Mouse (Mus musculus): Measurements from ENCODE around the gene Ubl4b. TPM values are rescaled to one million over a fixed set of nuclear protein-coding genes. Genes with fewer than 3 reads are reported as not detected.

Gene Ubl4b
- polyA plus RNA-seq, 1 experiment from 2014 or later = not detected

DNA sequence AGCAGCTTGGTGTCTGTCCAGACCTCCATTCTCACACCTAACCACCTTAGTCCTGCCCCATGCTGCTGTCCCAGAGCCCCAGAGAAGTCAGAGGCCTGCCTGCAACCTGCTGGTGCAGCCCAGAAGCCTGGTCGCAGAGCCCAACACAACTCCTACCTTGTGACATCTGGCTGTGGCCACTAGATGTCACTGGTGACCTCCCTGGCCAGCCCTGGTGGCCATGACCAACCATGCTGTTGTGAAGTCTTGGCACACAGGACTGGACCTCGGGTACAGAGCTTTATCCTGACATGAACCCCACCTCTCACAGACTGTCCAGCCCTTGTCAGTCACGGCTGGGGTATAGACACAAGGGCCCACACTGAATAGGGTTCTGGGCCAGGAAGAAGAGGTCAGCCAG, 4.3 kb upstream of the Ubl4b start:
- Histone ChIP-seq H3K27me3 (replicated peaks; ENCODE audit: control insufficient read depth, insufficient read depth, low read length) (peaks cover 8% of the 10 kb centered on the region; the same call in 1 of the 2 replicates), H3K9me3 (ENCODE audit: control insufficient read depth, low read length) (no peaks in the 10 kb centered on the region), H3K36me3 (ENCODE audit: control insufficient read depth, insufficient read depth, low read length) (no peaks in the 10 kb centered on the region), H3K4me3 (ENCODE audit: low read depth, low read length) (no peak overlapping the region), H3K4me1 (replicated peaks; ENCODE audit: control insufficient read depth, insufficient read depth, low read length) (no peaks in the 10 kb centered on the region), H3K27ac (ENCODE audit: low read depth) (no peak overlapping the region), H3K4me2 (ENCODE audit: low read length) (no peak overlapping the region), H3K9ac (ENCODE audit: low read length) (no peak overlapping the region)
- peak; percentile 70 for DNase-seq (ENCODE audit: low spot score)
- 10% methylated on average over 3 of the region's 3 CpGs for WGBS
- peak; percentile 67 for ATAC-seq (replicated peaks; ENCODE audit: low FRiP score, low TSS enrichment, low read depth)

DNA sequence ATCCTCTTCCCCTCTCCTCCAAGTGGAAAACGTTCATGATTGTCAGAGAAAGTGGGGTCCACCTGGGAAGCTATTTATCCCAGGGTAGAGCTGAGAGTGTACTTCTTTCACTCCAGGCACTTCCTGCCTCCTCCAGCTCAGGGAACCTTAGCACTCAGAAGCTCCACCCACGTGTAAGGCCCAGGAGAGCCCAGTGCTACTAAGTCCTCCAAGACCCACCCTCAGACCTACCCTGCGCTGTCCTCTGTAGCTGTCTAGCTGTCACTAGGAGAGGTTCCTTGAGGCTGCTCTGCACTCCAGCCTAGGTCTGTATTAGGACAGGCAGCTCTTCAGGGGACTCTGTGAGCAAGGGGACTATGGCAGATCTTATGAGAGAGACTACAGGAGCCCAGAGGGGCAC, 3.9 kb upstream of the Ubl4b start:
- no peak for DNase-seq (ENCODE audit: low spot score)
- H3K9me3 ChIP-seq (ENCODE audit: control insufficient read depth, low read length) = no peaks in the 10 kb centered on the region
- H3K4me1 ChIP-seq (replicated peaks; ENCODE audit: control insufficient read depth, insufficient read depth, low read length) = no peaks in the 10 kb centered on the region
- 20% methylated on average over 3 of the region's 3 CpGs for WGBS
- H3K4me3 ChIP-seq (ENCODE audit: low read depth, low read length) = no peak overlapping the region
- no peak; the same call in 1 of the 2 replicates for ATAC-seq (replicated peaks; ENCODE audit: low FRiP score, low TSS enrichment, low read depth)
- H3K27ac ChIP-seq (ENCODE audit: low read depth) = no peak overlapping the region
- no peaks in the 10 kb centered on the region for H3K36me3 ChIP-seq (ENCODE audit: control insufficient read depth, insufficient read depth, low read length)
- peaks cover 8% of the 10 kb centered on the region; the same call in 1 of the 2 replicates for H3K27me3 ChIP-seq (replicated peaks; ENCODE audit: control insufficient read depth, insufficient read depth, low read length)
- H3K9ac ChIP-seq (ENCODE audit: low read length) = no peak overlapping the region
- no peak overlapping the region for H3K4me2 ChIP-seq (ENCODE audit: low read length)

DNA sequence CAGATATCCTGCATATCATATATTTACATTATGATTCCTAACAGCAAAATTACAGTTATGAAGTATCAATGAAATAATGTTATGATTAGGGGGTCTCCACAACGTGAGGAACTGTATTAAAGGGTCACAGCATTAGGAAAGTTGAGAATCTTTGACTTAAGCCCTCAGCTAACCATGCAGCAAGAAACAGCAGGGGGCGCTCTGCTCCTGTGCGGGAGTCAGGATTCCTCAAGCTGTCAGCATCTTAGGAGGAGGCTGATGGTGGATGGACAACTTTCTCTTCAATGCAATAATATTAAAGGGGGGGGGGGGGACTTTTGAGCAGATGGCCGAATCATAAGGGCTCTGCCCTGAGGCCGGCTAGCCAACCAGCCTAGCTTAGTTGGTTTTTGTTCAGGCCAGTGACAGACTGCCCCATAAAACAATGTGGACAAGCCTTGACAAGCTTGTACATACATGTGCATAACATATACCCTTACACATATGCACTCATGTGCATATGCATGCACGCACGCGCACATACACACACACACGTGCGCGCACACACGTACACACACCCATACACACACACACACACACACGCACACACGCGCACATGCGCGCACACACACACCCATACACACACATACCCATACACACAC, 4.3 kb downstream of the Ubl4b start:
- DNase-seq (ENCODE audit: low spot score) = peak; percentile 86
- no peak overlapping the region for H3K4me3 ChIP-seq (ENCODE audit: low read depth, low read length)
- no peaks in the 10 kb centered on the region for H3K4me1 ChIP-seq (replicated peaks; ENCODE audit: control insufficient read depth, insufficient read depth, low read length)
- ATAC-seq (replicated peaks; ENCODE audit: low FRiP score, low TSS enrichment, low read depth) = no peak
- WGBS = 69% methylated on average over 17 of the region's 17 CpGs
- H3K9me3 ChIP-seq (ENCODE audit: control insufficient read depth, low read length) = no peaks in the 10 kb centered on the region
- H3K36me3 ChIP-seq (ENCODE audit: control insufficient read depth, insufficient read depth, low read length) = no peaks in the 10 kb centered on the region
- H3K4me2 ChIP-seq (ENCODE audit: low read length) = no peak overlapping the region
- no peak overlapping the region for H3K9ac ChIP-seq (ENCODE audit: low read length)
- peaks cover 22% of the 10 kb centered on the region for H3K27me3 ChIP-seq (replicated peaks; ENCODE audit: control insufficient read depth, insufficient read depth, low read length)
- no peak overlapping the region for H3K27ac ChIP-seq (ENCODE audit: low read depth)

DNA sequence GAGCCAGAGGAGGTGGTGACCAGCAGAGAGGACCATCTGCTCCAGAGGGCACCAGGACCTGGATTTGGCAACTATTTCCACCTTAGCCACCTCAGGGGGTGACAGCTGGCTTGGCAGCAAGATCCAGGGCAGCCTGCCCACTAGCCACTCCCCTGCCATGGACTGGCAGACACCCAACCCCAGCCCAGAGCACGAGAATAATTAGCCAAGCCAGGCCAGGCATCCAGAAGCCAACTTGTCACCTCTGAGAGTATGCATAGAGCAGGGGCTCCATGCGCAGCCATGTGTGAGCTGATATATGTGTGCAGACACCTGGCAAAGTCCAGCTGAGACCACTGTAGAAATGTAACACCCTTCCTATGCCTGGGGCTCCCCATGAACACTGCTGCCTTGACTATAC, 7.9 kb downstream of the Ubl4b start:
- Histone ChIP-seq H3K9me3 (ENCODE audit: control insufficient read depth, low read length) (no peaks in the 10 kb centered on the region), H3K27ac (ENCODE audit: low read depth) (no peak overlapping the region), H3K9ac (ENCODE audit: low read length) (no peak overlapping the region), H3K4me1 (replicated peaks; ENCODE audit: control insufficient read depth, insufficient read depth, low read length) (0 out of 2 replicates have a peak, but pooled peaks cover 4% of the 10 kb centered on the region), H3K4me2 (ENCODE audit: low read length) (no peak overlapping the region), H3K27me3 (replicated peaks; ENCODE audit: control insufficient read depth, insufficient read depth, low read length) (peaks cover 18% of the 10 kb centered on the region), H3K36me3 (ENCODE audit: control insufficient read depth, insufficient read depth, low read length) (no peaks in the 10 kb centered on the region), H3K4me3 (ENCODE audit: low read depth, low read length) (no peak overlapping the region)
- ATAC-seq (replicated peaks; ENCODE audit: low FRiP score, low TSS enrichment, low read depth) (no peak), DNase-seq (ENCODE audit: low spot score) (no peak)
- WGBS = 53% methylated on average over 2 of the region's 2 CpGs

DNA sequence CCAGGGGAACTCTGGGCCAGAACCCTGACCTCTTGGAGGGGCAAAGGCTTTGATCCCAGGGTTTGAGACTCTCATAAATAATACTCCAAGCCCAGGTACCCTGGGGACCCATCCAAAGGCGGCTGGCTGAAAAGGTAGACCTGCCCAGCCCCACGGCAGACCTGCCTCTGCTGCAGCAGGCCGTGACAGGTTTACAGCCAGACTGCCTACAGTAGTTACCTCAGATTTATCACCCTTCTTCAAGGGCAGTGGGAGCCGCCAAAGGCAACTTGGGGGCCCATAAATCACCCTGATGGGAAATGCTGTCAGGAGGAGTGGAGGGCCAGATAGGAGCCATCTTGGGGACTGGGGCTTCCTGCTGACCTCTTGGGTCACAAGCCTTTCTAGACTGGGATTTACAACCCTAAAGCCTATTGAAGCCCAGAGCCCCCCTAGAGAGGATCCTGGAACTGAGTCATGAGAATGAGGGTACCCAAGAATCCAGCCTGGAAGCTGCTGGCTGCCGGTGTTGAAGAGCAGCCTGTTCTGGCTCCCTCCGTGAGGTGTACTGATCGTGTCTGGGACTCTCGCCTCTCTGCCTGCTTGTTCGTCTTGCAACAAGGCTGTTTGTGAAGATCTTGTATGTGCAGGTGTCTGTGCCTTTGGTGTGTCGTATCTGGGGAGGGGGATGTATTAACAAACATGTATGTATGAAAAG, 9.0 kb downstream of the Ubl4b start:
- Histone ChIP-seq H3K4me3 (ENCODE audit: low read depth, low read length) (no peak overlapping the region), H3K4me1 (replicated peaks; ENCODE audit: control insufficient read depth, insufficient read depth, low read length) (0 out of 2 replicates have a peak, but pooled peaks cover 4% of the 10 kb centered on the region), H3K36me3 (ENCODE audit: control insufficient read depth, insufficient read depth, low read length) (no peaks in the 10 kb centered on the region), H3K27me3 (replicated peaks; ENCODE audit: control insufficient read depth, insufficient read depth, low read length) (peaks cover 18% of the 10 kb centered on the region; the same call in 1 of the 2 replicates), H3K27ac (ENCODE audit: low read depth) (no peak overlapping the region), H3K4me2 (ENCODE audit: low read length) (no peak overlapping the region), H3K9ac (ENCODE audit: low read length) (no peak overlapping the region), H3K9me3 (ENCODE audit: control insufficient read depth, low read length) (no peaks in the 10 kb centered on the region)
- WGBS = 20% methylated on average over 10 of the region's 10 CpGs
- peak; percentile 91 for ATAC-seq (replicated peaks; ENCODE audit: low FRiP score, low TSS enrichment, low read depth)
- peak; percentile 77 for DNase-seq (ENCODE audit: low spot score)

DNA sequence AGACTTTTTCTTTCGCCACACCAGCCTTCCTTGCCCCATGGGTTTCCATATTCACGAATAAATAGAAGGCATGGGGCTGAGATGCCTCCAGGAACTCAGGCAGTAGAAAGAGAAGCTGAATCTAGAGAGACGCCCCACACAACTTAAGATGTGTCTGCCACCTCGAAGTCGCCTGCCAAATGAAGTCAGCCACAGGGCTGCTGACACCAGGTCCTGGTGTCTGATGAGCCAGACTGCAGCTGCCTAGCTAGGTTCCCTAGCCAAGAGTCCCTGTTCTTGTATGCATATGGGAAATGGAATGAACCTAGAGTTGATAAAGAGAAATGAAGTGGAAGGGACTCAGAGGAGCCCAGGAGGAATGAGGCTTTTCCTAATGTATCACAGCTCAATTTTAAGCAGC, 9.6 kb downstream of the Ubl4b start:
- Histone ChIP-seq H3K27me3 (replicated peaks; ENCODE audit: control insufficient read depth, insufficient read depth, low read length) (peaks cover 15% of the 10 kb centered on the region; the same call in 1 of the 2 replicates), H3K36me3 (ENCODE audit: control insufficient read depth, insufficient read depth, low read length) (no peaks in the 10 kb centered on the region), H3K4me1 (replicated peaks; ENCODE audit: control insufficient read depth, insufficient read depth, low read length) (0 out of 2 replicates have a peak, but pooled peaks cover 4% of the 10 kb centered on the region), H3K27ac (ENCODE audit: low read depth) (no peak overlapping the region), H3K9me3 (ENCODE audit: control insufficient read depth, low read length) (no peaks in the 10 kb centered on the region), H3K9ac (ENCODE audit: low read length) (no peak overlapping the region), H3K4me2 (ENCODE audit: low read length) (no peak overlapping the region), H3K4me3 (ENCODE audit: low read depth, low read length) (no peak overlapping the region)
- WGBS = 55% methylated on average over 5 of the region's 5 CpGs
- no peak for ATAC-seq (replicated peaks; ENCODE audit: low FRiP score, low TSS enrichment, low read depth)
- no peak for DNase-seq (ENCODE audit: low spot score)

DNA sequence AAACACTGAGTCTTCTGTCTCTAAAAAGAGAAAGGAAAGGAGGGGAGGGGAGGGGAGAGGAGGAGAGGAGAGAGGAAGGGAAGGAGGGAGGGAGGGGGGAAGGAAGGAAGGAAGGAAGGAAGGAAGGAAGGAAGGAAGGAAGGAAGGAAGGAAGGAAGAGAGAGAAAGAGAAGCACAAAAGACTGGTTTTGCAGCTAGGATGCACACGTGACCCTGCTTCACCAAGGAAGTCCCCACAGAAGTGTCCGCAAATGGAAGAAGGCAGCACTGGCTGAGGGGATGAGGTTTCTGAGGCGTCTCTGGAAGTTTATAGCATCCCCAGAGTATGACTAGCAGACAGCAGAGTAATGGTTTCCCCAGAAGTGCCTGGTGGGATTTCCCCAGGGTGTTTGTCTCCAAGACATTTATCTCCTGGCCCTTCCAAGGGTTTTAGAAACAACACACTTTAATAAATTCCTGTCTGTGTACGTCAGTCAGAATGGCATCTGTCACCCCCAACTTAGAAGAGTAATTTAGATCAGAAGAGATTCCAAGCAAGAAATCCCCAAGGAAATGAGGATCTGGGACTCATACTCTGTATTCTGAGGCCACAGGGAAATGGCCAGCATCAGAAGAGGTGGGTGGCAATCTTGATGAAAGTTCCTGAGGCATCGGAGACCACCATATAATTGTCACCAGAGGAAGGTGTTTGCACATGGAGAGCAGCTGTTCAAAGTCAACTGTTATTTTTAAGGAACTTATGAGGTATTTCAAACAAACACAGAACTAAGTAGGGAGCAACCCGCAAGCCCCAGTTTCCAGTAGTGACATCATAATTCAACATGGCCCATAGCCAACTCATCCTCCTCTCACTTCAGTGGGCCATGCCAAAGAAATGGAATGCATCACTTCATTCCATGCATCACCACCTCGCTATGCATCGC, 11.5 kb downstream of the Ubl4b start:
- DNase-seq (ENCODE audit: low spot score) = no peak
- Histone ChIP-seq H3K27ac (ENCODE audit: low read depth) (no peak overlapping the region), H3K9ac (ENCODE audit: low read length) (no peak overlapping the region), H3K4me3 (ENCODE audit: low read depth, low read length) (no peak overlapping the region), H3K4me1 (replicated peaks; ENCODE audit: control insufficient read depth, insufficient read depth, low read length) (0 out of 2 replicates have a peak, but pooled peaks cover 4% of the 10 kb centered on the region), H3K36me3 (ENCODE audit: control insufficient read depth, insufficient read depth, low read length) (no peaks in the 10 kb centered on the region), H3K4me2 (ENCODE audit: low read length) (no peak overlapping the region), H3K27me3 (replicated peaks; ENCODE audit: control insufficient read depth, insufficient read depth, low read length) (peaks cover 15% of the 10 kb centered on the region; the same call in 1 of the 2 replicates), H3K9me3 (ENCODE audit: control insufficient read depth, low read length) (no peaks in the 10 kb centered on the region)
- 49% methylated on average over 8 of the region's 8 CpGs for WGBS
- no peak for ATAC-seq (replicated peaks; ENCODE audit: low FRiP score, low TSS enrichment, low read depth)

DNA sequence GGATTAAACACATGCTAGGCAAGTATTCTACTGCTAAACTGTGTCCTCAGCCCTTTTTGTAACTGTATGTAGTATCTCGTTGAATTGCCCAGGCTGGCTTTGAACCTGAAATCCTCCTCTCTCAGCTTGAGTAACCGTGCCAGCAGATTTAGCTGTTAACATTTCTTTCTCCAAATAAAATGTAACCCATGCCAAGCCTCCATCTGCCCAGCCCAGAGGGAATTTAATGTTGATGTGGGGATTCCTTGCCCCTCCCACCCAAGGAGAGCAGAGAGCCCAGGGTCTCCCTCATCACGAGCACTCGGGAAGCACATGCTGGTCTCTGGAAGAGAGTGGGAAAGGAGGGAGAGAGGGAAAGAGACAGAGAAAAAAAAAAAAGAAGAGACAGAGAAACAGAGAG, 12.3 kb downstream of the Ubl4b start:
- Histone ChIP-seq H3K4me2 (ENCODE audit: low read length) (no peak overlapping the region), H3K4me1 (replicated peaks; ENCODE audit: control insufficient read depth, insufficient read depth, low read length) (0 out of 2 replicates have a peak, but pooled peaks cover 4% of the 10 kb centered on the region), H3K36me3 (ENCODE audit: control insufficient read depth, insufficient read depth, low read length) (no peaks in the 10 kb centered on the region), H3K27me3 (replicated peaks; ENCODE audit: control insufficient read depth, insufficient read depth, low read length) (peaks cover 12% of the 10 kb centered on the region; the same call in 1 of the 2 replicates), H3K9me3 (ENCODE audit: control insufficient read depth, low read length) (no peaks in the 10 kb centered on the region), H3K9ac (ENCODE audit: low read length) (no peak overlapping the region), H3K4me3 (ENCODE audit: low read depth, low read length) (no peak overlapping the region), H3K27ac (ENCODE audit: low read depth) (no peak overlapping the region)
- 49% methylated on average over 4 of the region's 4 CpGs for WGBS
- no peak for DNase-seq (ENCODE audit: low spot score)
- no peak for ATAC-seq (replicated peaks; ENCODE audit: low FRiP score, low TSS enrichment, low read depth)

All from intestine, embryonic 14.5 days (tissue).